Mouse (Mus musculus) brain, embryonic 14.5 days (tissue): ENCODE measurements around the gene Il2rb.

Experiments
- CTCF ChIP-seq: fragments of 200-500 bp; IDR thresholded peaks from 2 replicates; pipeline ENCODE4 v1.5.1; 2012; ENCODE audit warnings: inconsistent platforms, mild to moderate bottlenecking, moderate library complexity, borderline replicate concordance; ENCODE audit not compliant: insufficient read depth, insufficient read length; ENCODE audit errors: extremely low read depth
- POLR2A ChIP-seq: fragments of 200-500 bp; IDR thresholded peaks from 2 replicates; pipeline ENCODE4 v1.6.1; 2012; ENCODE audit warnings: mild to moderate bottlenecking, inconsistent platforms, borderline replicate concordance; ENCODE audit not compliant: poor library complexity, insufficient read depth, insufficient read length, severe bottlenecking; ENCODE audit errors: extremely low read depth

DNA sequence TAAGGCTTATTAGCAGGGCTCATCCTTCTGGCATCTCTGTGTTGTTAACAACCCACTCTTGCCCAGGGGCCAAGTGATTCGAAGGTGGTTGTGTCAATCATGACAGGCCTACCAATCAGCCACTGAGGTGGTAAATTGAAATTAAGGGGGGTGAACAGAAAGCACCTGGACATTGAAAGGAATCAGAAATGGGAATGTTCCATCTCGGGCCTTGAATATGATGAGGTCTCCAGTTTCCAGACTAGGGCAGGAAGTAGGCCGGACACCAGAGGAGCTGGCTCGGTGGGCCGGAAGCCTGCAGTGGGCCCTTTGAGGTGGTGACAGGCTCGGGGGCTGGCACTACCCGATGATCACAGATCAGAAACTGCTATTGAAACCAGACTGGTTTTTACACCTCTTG lies 32.9 kb upstream of the Il2rb start:
- TF ChIP-seq CTCF (no peak), POLR2A (no peak)
